Mouse (Mus musculus): ENCODE data around the gene Ezh1.

Ezh1 gene

GRCm38 (mm10) chr11:101152825-101153224 lies 73.4 kb downstream of the Ezh1 start:
- in situ Hi-C loops (cut with MboI, MseI): no loop called here

GRCm38 (mm10) chr11:101151063-101151462 lies 75.2 kb downstream of the Ezh1 start:
- in situ Hi-C loops (cut with MboI, MseI): no loop called here

GRCm38 (mm10) chr11:101149178-101150105 lies 76.8 kb downstream of the Ezh1 start:
- in situ Hi-C loops (cut with MboI, MseI): no loop called here

GRCm38 (mm10) chr11:101148751-101149150 lies 77.5 kb downstream of the Ezh1 start:
- in situ Hi-C loops (cut with MboI, MseI): no loop called here

- in situ Hi-C loops (cut with MboI, MseI): no loop called here
These were observed 79.9 kb downstream of the Ezh1 start for GRCm38 (mm10) chr11:101146377-101146776.

GRCm38 (mm10) chr11:101143338-101144225 lies 82.7 kb downstream of the Ezh1 start:
- in situ Hi-C loops (cut with MboI, MseI): no loop called here

- in situ Hi-C loops (cut with MboI, MseI): no loop called here
These were observed 83.9 kb downstream of the Ezh1 start for GRCm38 (mm10) chr11:101142215-101142967.
